Mouse (Mus musculus) 416B (cell line): ENCODE data around the gene Frmpd4.

Source experiments
- DNase-seq: peaks from one replicate; pipeline ENCODE4 v3.0.0; 2011; ENCODE audit warnings: low read depth

Frmpd4 gene

GRCm38 (mm10) chrX:168577131-168577530 is at the start of gene Frmpd4:
Gene Frmpd4, minus strand, starts transcription at chrX:168577231.
- DNase-seq = no peak

DNA sequence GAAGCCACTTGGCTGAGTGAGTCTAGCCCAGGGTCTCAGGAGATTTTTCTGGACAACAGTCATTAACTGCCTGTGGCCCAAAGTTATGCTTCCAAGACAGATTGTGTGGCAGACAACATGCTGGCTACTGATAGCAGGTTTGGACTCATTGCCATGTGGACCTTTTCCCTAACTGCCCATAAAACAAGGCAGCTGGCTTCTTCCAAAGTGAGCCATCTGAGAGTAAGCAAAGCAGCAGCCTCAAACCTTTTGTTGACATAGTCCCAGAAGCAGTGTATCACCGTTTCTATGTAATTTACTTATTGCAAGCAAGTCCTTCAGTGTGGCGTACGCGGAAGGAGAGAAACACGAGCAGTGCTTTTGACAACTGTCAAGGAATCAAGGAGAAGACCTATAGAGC is 18.2 kb upstream of the Frmpd4 start:
- no peak for DNase-seq

- DNase-seq = peak; percentile 5
Observed at GRCm38 (mm10) chrX:168584303-168584702, 7.3 kb upstream of the Frmpd4 start.

DNA sequence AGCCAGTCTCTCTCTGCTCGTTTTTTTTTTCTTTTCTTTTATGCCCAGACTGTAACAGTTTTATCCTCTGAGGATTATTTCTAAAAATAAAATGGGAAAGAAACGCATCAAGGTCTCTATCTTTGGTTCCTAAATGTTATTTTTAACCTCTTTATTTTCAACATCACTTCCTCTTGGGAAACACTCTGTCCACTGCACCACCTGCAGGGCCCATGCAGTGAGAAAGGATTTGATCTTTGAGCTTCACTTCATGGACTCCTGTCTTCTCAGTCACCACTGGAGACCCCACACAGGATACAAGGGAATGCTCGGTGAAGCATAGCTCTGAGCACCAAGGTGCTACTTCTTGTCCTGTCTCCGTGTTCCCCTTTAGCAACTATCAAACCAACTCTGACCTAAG is 5.2 kb downstream of the Frmpd4 start:
- no peak for DNase-seq

DNA sequence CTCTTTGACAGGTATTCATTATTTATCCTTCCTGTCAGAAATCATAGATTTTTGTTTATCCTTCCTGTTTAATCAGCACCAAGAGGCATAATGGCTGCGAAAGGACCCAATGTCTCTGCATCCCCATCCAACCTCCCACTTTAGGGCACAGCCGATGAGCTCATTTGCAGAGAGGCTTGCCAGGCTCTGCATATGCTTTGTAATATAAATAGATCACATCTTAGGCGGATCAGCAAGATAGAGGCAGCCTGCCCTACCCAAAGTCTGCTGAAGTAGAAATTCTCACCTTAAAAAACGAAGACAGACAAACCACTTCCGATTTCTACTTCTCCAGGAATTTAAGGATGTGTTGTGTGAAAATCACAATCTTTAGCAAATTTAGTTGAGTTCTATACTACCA is 7.8 kb downstream of the Frmpd4 start:
- no peak for DNase-seq

GRCm38 (mm10) chrX:168505254-168505653 is 71.8 kb downstream of the Frmpd4 start:
- DNase-seq = no peak

GRCm38 (mm10) chrX:168455233-168455632 is 121.8 kb downstream of the Frmpd4 start:
- no peak for DNase-seq

DNA sequence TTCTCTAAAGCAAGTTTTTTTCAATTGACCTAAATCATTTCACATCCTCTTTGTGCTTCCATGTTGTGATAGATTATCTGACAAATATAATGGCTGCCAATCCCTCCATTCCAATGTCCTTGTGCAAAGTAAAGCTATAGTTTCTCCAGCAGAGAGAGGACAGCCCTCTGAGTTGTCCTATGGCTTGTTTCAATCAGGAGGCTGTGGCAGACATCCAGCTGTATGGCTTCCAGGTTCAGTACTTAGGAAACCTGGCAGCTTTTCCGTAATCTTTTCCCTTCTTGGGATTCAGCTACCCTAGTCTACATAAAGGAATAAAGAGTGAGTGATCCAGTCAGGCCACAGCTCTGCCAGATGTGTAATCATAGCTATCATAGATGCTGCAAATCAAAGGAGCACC is 145.8 kb downstream of the Frmpd4 start:
- DNase-seq = no peak

DNA sequence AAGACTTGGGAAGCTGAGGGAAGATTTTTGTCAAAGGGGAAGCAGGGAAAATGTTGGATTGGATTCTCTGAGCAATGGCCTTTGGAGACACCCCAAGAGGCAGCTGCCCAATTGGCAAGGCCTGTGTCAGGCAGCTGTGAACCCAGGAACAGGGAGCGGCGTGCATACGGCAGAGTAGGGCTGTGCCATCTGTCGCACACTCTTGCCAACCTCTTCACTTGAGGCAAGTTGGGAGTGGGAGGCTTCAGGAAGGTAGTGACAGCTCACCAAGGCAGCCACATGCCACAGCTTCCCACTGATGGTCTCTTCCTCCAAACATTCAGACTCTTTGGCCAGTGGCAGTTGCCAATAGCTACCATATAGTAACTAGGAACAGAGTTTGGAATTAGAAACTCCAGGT is 147.2 kb downstream of the Frmpd4 start:
- DNase-seq = no peak

DNA sequence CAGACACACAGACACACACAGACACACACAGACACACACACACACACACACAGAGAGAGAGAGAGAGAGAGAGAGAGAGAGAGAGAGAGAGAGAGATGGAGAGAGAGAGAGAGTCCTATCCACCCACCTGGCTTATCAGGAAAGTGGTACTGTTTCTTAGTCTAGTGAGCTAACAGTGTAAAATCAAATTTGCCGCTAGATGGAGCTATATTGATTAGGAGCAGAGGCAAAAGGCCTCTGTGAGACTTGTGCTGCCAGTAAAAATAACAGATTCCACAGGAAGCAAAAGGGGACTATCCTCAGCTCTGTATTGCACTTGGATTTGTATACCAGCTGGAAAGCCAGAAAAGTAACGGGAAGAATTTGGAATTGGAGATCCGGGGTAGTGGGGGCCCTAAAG is 161.6 kb downstream of the Frmpd4 start:
- DNase-seq = peak; percentile 48

GRCm38 (mm10) chrX:168403512-168403911 is 173.5 kb downstream of the Frmpd4 start:
- no peak for DNase-seq

- DNase-seq = no peak
Observed at GRCm38 (mm10) chrX:168350431-168350830, 226.6 kb downstream of the Frmpd4 start.

- no peak for DNase-seq
Observed at GRCm38 (mm10) chrX:168349320-168350225, 227.5 kb downstream of the Frmpd4 start.

GRCm38 (mm10) chrX:168338212-168338611 is 238.8 kb downstream of the Frmpd4 start:
- DNase-seq = peak; percentile 11

DNA sequence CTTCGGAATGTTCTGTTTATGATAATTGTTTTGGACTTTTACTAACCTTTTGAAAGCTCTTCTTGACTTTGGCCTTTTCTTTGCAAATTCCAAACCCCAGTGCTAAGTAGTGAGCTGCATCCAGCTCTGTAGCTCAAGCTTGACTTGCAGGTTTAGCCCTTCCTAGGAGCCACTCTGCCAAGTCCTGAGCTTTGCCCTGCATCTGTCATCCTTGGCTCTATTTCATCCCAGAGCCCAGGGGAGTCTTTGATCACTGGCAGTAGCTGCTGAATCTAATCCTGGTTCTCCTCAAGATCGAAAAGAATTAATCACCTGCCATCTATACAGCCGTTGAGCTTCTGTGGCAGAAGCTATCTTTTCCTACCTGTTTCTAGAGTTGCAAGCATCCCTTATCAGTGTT is 251.9 kb downstream of the Frmpd4 start:
- no peak for DNase-seq

GRCm38 (mm10) chrX:168312158-168312557 is 264.9 kb downstream of the Frmpd4 start:
- no peak for DNase-seq

- DNase-seq = peak; percentile 0
Observed at GRCm38 (mm10) chrX:168310143-168310542, 266.9 kb downstream of the Frmpd4 start.

GRCm38 (mm10) chrX:168292506-168292905 is 284.5 kb downstream of the Frmpd4 start:
- no peak for DNase-seq

DNA sequence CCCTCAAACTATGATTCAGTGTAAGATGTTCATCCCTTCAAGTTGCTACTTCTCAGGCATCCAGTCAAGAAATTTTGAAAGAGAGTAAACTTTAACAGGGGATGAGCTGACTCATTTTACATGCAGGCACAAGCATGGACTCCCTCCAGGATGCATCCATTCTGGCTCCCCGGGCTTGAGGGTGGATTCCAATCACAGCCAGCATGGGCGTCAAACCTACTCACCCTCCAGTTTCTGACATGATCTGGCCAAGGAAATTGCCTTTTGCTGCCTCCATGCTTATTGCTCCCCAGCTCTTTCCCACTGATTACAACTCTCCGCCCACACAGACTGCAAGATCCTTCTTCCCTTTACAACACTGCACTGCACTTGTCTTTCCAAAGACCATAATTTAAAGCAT is 370.0 kb downstream of the Frmpd4 start:
- DNase-seq = no peak

DNA sequence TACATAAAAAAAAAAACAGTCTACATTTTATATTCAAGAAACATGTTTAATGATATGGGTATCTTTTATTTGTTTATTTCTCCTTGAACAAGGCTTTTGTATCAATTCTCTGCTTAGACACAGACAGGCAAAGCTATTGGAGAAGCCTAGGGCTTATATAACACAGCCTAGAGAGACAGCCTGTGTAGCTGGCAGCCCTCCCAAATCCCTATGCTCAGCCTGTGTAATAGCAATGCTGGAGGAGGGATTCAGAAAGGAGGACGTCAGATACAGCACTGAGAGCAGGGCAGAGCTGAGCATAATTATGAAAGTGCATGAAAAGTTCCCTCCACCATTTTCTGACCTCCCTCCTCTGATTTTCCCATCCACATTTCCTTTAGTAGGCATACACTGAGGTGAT is 385.1 kb downstream of the Frmpd4 start:
- no peak for DNase-seq

DNA sequence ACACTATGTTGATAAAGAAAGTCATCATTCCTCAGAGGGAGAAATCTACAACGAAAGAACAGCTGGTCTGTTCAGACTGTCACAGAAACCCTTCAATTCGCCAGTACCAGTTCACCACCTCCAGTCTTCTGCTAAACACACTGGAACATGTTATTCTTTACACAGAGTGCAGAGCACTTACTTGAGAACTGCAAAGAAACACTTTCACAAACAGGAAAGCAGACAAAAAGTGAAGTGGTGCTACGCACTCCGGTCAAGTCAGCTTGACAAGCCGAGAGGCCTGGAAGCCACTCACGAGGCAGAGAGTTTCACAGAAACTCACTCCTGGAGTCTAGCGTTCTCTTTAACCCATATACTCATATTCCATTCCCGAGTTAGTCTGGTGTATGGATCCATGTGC is 387.5 kb downstream of the Frmpd4 start:
- DNase-seq = no peak

- no peak for DNase-seq
Observed at GRCm38 (mm10) chrX:168163001-168163400, 414.0 kb downstream of the Frmpd4 start.

- DNase-seq = no peak
Observed at GRCm38 (mm10) chrX:168158866-168159265, 418.2 kb downstream of the Frmpd4 start.

DNA sequence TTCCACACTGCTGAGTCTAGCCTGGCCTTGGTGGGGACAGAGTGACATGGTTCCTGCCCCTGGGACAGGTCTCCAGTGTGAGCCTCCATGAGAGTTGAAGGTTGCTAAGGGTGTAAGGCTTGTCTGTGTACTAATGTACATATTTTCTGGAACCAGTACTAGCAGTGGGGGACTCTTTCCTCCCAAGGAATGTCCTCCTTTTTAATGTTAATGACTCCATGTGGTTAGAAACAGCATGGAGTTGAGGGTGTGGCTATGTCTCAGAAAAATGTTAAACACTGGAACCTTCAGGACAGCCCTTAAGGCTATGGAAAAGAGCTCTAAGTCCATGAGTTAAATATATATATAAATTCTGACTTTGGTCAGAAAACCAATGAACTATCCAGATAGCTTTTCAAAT is 436.0 kb downstream of the Frmpd4 start:
- DNase-seq = no peak
